Mouse (Mus musculus): ENCODE results near the gene Krt15. TPM values are rescaled to one million over a fixed set of nuclear protein-coding genes. Genes with fewer than 3 reads are reported as not detected.

Krt15 gene
- total RNA-seq (2015) = not detected in 2 replicates
- not detected in 2 replicates for total RNA-seq (2017)

- ATAC-seq (ENCODE audit: poor library complexity, severe bottlenecking) = no peak
These were observed at the start of gene Krt15 for GRCm38 (mm10) chr11:100135731-100136130. Gene Krt15, minus strand, starts transcription at chr11:100135928.

- ATAC-seq (ENCODE audit: poor library complexity, severe bottlenecking) = no peak
These were observed 46.0 kb upstream of the Krt15 start for GRCm38 (mm10) chr11:100181725-100182124.

- no peak for ATAC-seq (ENCODE audit: poor library complexity, severe bottlenecking)
These were observed 43.5 kb upstream of the Krt15 start for GRCm38 (mm10) chr11:100179260-100179659.

GRCm38 (mm10) chr11:100178307-100178706 lies 42.6 kb upstream of the Krt15 start:
- no peak for ATAC-seq (ENCODE audit: poor library complexity, severe bottlenecking)

GRCm38 (mm10) chr11:100176791-100177190 lies 41.1 kb upstream of the Krt15 start:
- ATAC-seq (ENCODE audit: poor library complexity, severe bottlenecking) = no peak

- ATAC-seq (ENCODE audit: poor library complexity, severe bottlenecking) = peak; percentile 71
These were observed 33.3 kb upstream of the Krt15 start for GRCm38 (mm10) chr11:100168765-100169762.

GRCm38 (mm10) chr11:100168071-100168470 lies 32.3 kb upstream of the Krt15 start:
- no peak for ATAC-seq (ENCODE audit: poor library complexity, severe bottlenecking)

GRCm38 (mm10) chr11:100164392-100164791 lies 28.7 kb upstream of the Krt15 start:
- no peak for ATAC-seq (ENCODE audit: poor library complexity, severe bottlenecking)

GRCm38 (mm10) chr11:100157908-100158477 lies 22.3 kb upstream of the Krt15 start:
- ATAC-seq (ENCODE audit: poor library complexity, severe bottlenecking) = no peak

GRCm38 (mm10) chr11:100157331-100157730 lies 21.6 kb upstream of the Krt15 start:
- no peak for ATAC-seq (ENCODE audit: poor library complexity, severe bottlenecking)

GRCm38 (mm10) chr11:100155497-100156255 lies 19.9 kb upstream of the Krt15 start:
- no peak for ATAC-seq (ENCODE audit: poor library complexity, severe bottlenecking)

GRCm38 (mm10) chr11:100148615-100149330 lies 13.0 kb upstream of the Krt15 start, which contains the start of gene Krt19:
Gene Krt19, minus strand, starts transcription at chr11:100148665.
- ATAC-seq (ENCODE audit: poor library complexity, severe bottlenecking) = no peak

- no peak for ATAC-seq (ENCODE audit: poor library complexity, severe bottlenecking)
These were observed 12.0 kb upstream of the Krt15 start for GRCm38 (mm10) chr11:100147566-100148353.

- no peak for ATAC-seq (ENCODE audit: poor library complexity, severe bottlenecking)
These were observed 10.3 kb upstream of the Krt15 start for GRCm38 (mm10) chr11:100145858-100146560.

GRCm38 (mm10) chr11:100145104-100145503 lies 9.4 kb upstream of the Krt15 start:
- ATAC-seq (ENCODE audit: poor library complexity, severe bottlenecking) = no peak

- no peak for ATAC-seq (ENCODE audit: poor library complexity, severe bottlenecking)
These were observed 5.2 kb upstream of the Krt15 start for GRCm38 (mm10) chr11:100140966-100141365.

GRCm38 (mm10) chr11:100139391-100139790 lies 3.7 kb upstream of the Krt15 start:
- ATAC-seq (ENCODE audit: poor library complexity, severe bottlenecking) = no peak

- no peak for ATAC-seq (ENCODE audit: poor library complexity, severe bottlenecking)
These were observed 3.1 kb upstream of the Krt15 start for GRCm38 (mm10) chr11:100138809-100139208.

- ATAC-seq (ENCODE audit: poor library complexity, severe bottlenecking) = no peak
These were observed 2.0 kb upstream of the Krt15 start for GRCm38 (mm10) chr11:100137693-100138092.

Data from megakaryocyte, adult 5-6 weeks (primary cell).